Mouse (Mus musculus) E14TG2a.4 (cell line): ENCODE results near the gene Lrrc75a.

Experiments used
- CTCF ChIP-seq: conservative IDR thresholded peaks from 2 replicates; pipeline ENCODE4 v1.5.1; 2014; ENCODE audit warnings: low read length
- NANOG ChIP-seq: IDR thresholded peaks from 2 replicates; pipeline ENCODE4 v1.6.1; 2014; ENCODE audit warnings: borderline replicate concordance, low read length, mixed read lengths

GRCm38 (mm10) chr11:62637401-62637800 is 10.9 kb downstream of the Lrrc75a start:
- TF ChIP-seq CTCF: no peak
- no peak for TF ChIP-seq NANOG
